Mouse (Mus musculus) midbrain, embryonic 15.5 days (tissue): ENCODE data around the gene Gm37240. TPM values are rescaled to one million over a fixed set of nuclear protein-coding genes. Genes with fewer than 3 reads are reported as not detected.

Experiments used
- ATAC-seq: fragments of 200-750 bp; cut with Nextera tagmentation; replicated peaks from 2 replicates; pipeline ENCODE4 v1.8.0; 2017; ENCODE audit warnings: moderate TSS enrichment
- H3K27ac ChIP-seq: fragments of 300-500 bp; sonication (generic); 2 replicates; pipeline ENCODE4 v1.5.1; 2015; ENCODE audit warnings: mild to moderate bottlenecking, inconsistent platforms
- H3K27me3 ChIP-seq: fragments of 300-500 bp; sonication (generic); replicated peaks from 2 replicates; pipeline ENCODE4 v1.6.1; 2015; ENCODE audit warnings: inconsistent platforms
- H3K36me3 ChIP-seq: fragments of 300-500 bp; sonication (generic); replicated peaks from 2 replicates; pipeline ENCODE4 v1.6.1; 2015; ENCODE audit warnings: inconsistent platforms
- H3K4me1 ChIP-seq: fragments of 300-500 bp; sonication (generic); 2 replicates; pipeline ENCODE4 v1.6.1; 2015; ENCODE audit warnings: inconsistent platforms
- H3K4me2 ChIP-seq: fragments of 300-500 bp; sonication (generic); 2 replicates; pipeline ENCODE4 v1.6.1; 2015; ENCODE audit warnings: inconsistent platforms, mild to moderate bottlenecking, moderate library complexity
- H3K4me3 ChIP-seq: fragments of 300-500 bp; sonication (generic); 2 replicates; pipeline ENCODE4 v1.5.1; 2015; ENCODE audit warnings: mild to moderate bottlenecking, inconsistent platforms
- H3K9ac ChIP-seq: fragments of 300-500 bp; sonication (generic); 2 replicates; pipeline ENCODE4 v1.6.1; 2015; ENCODE audit warnings: mild to moderate bottlenecking, inconsistent platforms
- H3K9me3 ChIP-seq: fragments of 300-500 bp; sonication (generic); 2 replicates; pipeline ENCODE4 v1.6.1; 2016; ENCODE audit warnings: inconsistent platforms
- WGBS: fragments of 180-500 bp; shearing (Covaris S2); methylation state at CpG from one replicate; pipeline ENCODE4 v1.1.7; 2015; ENCODE audit warnings: mixed read lengths; 5-methylcytosine and 5-hydroxymethylcytosine counted together
- polyA plus RNA-seq: library from polyadenylated mRNA; unstranded; fragments of >200 nt; fragmentation: Nextera tagmentation; extraction: Ambion mirVana; gene quantifications from 2 replicates; pipeline ENCODE4 v1.2.1, GENCODE M21; 2015

The Gm37240 gene
- polyA plus RNA-seq, 1 experiment from 2014 or later: 0.40 TPM

- Histone ChIP-seq H3K36me3 (no peaks in the 10 kb centered on the region), H3K27ac (no peak overlapping the region), H3K4me3 (no peak overlapping the region), H3K4me2 (no peak overlapping the region), H3K4me1 (no peaks in the 10 kb centered on the region), H3K27me3 (no peaks in the 10 kb centered on the region), H3K9ac (no peak overlapping the region), H3K9me3 (no peaks in the 10 kb centered on the region)
- 79% methylated on average over 6 of the region's 6 CpGs for WGBS
- ATAC-seq: no peak
These were observed 333.5 kb downstream of the Gm37240 start for GRCm38 (mm10) chr3:85553731-85554277.

DNA sequence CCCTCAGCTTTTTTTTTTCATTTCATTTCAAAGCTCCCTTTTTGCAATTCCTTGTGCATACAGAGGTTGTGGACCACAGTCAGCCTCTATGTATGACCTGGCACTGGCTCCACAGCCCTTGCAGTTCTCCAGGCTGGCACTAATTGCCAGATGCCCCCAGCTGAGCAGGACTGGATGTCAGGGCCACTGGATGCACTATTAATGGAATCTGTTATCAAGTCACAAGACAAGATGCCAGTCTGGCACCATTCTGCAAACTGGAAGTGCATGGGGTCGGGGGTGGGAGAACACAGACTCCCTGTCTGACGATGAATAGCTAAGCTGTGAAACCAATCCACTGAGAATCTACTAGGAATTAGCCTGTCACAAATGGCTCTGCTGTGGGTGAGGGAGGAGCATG is 336.0 kb downstream of the Gm37240 start:
- H3K4me1 ChIP-seq: no peaks in the 10 kb centered on the region
- WGBS: 53% methylated on average over 2 of the region's 2 CpGs
- no peaks in the 10 kb centered on the region for H3K9me3 ChIP-seq
- no peaks in the 10 kb centered on the region for H3K27me3 ChIP-seq
- ATAC-seq: no peak
- no peak overlapping the region for H3K4me3 ChIP-seq
- no peak overlapping the region for H3K9ac ChIP-seq
- H3K36me3 ChIP-seq: no peaks in the 10 kb centered on the region
- no peak overlapping the region for H3K4me2 ChIP-seq
- H3K27ac ChIP-seq: no peak overlapping the region

DNA sequence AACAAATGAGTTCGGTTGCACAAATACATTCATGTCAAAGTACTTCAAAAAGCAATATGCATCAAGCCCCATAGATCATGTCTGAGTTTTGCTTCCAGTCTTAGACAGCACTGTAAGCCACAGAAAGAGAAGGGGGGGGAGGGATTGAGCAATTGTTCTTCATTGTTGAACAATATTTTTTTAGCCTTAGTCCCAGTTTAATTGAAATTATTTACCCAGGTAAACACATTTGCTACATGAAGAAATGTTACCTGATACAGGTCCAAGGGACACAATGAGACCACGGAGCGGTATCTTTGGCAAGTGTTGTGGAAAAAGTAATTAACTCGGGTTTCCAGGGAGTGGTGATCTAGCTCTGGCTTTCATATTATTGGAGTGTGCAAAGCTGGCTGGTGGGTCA is 337.0 kb downstream of the Gm37240 start:
- H3K36me3 ChIP-seq: no peaks in the 10 kb centered on the region
- no peak for ATAC-seq
- H3K4me1 ChIP-seq: no peaks in the 10 kb centered on the region
- no peaks in the 10 kb centered on the region for H3K27me3 ChIP-seq
- no peak overlapping the region for H3K4me3 ChIP-seq
- H3K9ac ChIP-seq: no peak overlapping the region
- H3K27ac ChIP-seq: no peak overlapping the region
- 78% methylated on average over 4 of the region's 4 CpGs for WGBS
- no peaks in the 10 kb centered on the region for H3K9me3 ChIP-seq
- no peak overlapping the region for H3K4me2 ChIP-seq

- Histone ChIP-seq H3K9me3 (no peaks in the 10 kb centered on the region), H3K27me3 (no peaks in the 10 kb centered on the region), H3K4me3 (no peak overlapping the region), H3K4me1 (no peaks in the 10 kb centered on the region), H3K36me3 (no peaks in the 10 kb centered on the region), H3K9ac (no peak overlapping the region), H3K4me2 (no peak overlapping the region), H3K27ac (no peak overlapping the region)
- WGBS: 71% methylated on average over 2 of the region's 2 CpGs
- ATAC-seq: no peak
These were observed 343.7 kb downstream of the Gm37240 start for GRCm38 (mm10) chr3:85543652-85544051.

GRCm38 (mm10) chr3:85542765-85543164 is 344.6 kb downstream of the Gm37240 start:
- WGBS: 67% methylated on average over 3 of the region's 3 CpGs
- ATAC-seq: no peak
- H3K9ac ChIP-seq: no peak overlapping the region

GRCm38 (mm10) chr3:85535621-85536520 is 351.4 kb downstream of the Gm37240 start:
- Histone ChIP-seq H3K4me1 (no peaks in the 10 kb centered on the region), H3K27me3 (no peaks in the 10 kb centered on the region), H3K9ac (no peak overlapping the region), H3K36me3 (no peaks in the 10 kb centered on the region), H3K4me2 (no peak overlapping the region), H3K4me3 (no peak overlapping the region), H3K27ac (no peak overlapping the region), H3K9me3 (no peaks in the 10 kb centered on the region)
- no peak for ATAC-seq
- 78% methylated on average over 11 of the region's 11 CpGs for WGBS

More at GRCm38 (mm10) chr3:85542765-85543164, 344.6 kb downstream of the Gm37240 start:
- Histone ChIP-seq H3K27ac (no peak overlapping the region), H3K4me3 (no peak overlapping the region), H3K4me1 (no peaks in the 10 kb centered on the region), H3K9me3 (no peaks in the 10 kb centered on the region), H3K36me3 (no peaks in the 10 kb centered on the region), H3K27me3 (no peaks in the 10 kb centered on the region), H3K4me2 (no peak overlapping the region)

DNA sequence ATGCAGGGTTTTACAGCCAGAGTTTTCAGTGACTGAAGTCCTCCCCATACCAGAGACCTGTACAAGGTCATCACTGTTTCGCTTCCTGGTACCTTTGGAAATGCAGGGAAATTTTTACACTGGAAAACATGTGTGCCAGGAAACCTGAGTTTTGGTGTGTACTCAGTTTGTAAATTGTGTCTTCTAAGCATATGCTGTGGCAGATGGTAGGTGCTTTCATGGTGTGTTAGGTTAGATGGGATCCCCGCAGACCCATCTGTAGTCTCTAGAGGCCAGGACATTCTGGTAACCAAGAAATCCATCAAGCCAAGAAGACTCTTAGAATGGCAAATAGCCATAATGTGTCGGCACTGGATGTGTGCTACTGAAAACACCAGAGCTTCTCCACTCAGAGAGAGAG is 352.3 kb downstream of the Gm37240 start:
- no peaks in the 10 kb centered on the region for H3K9me3 ChIP-seq
- H3K9ac ChIP-seq: no peak overlapping the region
- H3K4me3 ChIP-seq: no peak overlapping the region
- WGBS: 84% methylated on average over 3 of the region's 3 CpGs
- H3K36me3 ChIP-seq: no peaks in the 10 kb centered on the region
- H3K27ac ChIP-seq: no peak overlapping the region
- no peak for ATAC-seq
- no peaks in the 10 kb centered on the region for H3K27me3 ChIP-seq
- 0 out of 2 replicates have a peak, but pooled peaks cover 3% of the 10 kb centered on the region for H3K4me1 ChIP-seq
- no peak overlapping the region for H3K4me2 ChIP-seq

DNA sequence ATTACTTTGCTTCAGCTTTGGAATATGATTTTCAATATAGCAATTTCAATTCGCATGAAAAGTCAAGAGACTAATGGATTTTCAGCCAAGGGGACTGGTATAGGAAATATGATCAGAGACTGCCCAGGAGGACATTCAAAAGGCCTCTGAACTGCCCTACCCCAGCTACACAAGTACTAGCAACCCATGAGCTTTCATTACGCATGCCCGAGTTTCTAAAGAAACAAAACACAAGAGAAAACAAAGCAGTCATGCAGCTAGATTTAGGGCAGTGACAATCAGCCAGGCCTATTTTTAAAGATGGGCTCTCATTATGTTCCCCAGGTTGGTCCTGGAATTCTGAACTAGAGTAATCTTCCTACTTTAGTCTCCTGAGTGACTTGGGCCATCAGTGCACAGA is 354.9 kb downstream of the Gm37240 start:
- no peaks in the 10 kb centered on the region for H3K9me3 ChIP-seq
- no peak overlapping the region for H3K9ac ChIP-seq
- H3K4me1 ChIP-seq: 0 out of 2 replicates have a peak, but pooled peaks cover 3% of the 10 kb centered on the region
- no peaks in the 10 kb centered on the region for H3K36me3 ChIP-seq
- no peak overlapping the region for H3K4me3 ChIP-seq
- H3K4me2 ChIP-seq: no peak overlapping the region
- ATAC-seq: no peak
- WGBS: 40% methylated on average over 3 of the region's 3 CpGs
- no peak overlapping the region for H3K27ac ChIP-seq
- no peaks in the 10 kb centered on the region for H3K27me3 ChIP-seq

DNA sequence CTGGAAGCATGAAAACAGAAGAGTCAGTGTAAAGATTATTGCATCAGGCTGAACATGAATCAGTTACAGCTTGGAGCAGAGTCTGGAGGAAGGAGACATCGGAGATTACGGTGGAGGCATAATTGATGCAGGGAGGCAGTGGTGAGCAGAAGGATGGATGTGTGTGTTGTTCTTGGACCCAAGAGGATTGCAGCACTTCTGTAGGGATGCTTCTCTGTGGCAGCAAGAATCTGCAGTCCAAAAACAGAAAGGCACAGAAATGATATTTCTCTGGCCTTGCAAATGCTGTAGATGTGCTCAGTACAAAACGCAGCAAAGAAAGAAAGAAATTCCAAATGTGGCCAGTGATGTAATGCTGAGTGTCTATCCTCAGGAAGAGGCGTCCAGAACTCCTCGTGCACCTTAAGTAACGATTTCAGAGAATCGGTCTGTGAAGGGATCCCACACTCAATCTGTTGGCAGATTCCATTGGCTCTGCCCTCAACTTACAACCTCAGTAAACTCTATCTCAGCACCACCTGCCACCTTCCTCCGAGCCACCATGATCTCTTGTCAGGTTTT is 356.6 kb downstream of the Gm37240 start:
- WGBS: 86% methylated on average over 8 of the region's 8 CpGs
- Histone ChIP-seq H3K4me3 (no peak overlapping the region), H3K27ac (no peak overlapping the region), H3K36me3 (no peaks in the 10 kb centered on the region), H3K4me1 (0 out of 2 replicates have a peak, but pooled peaks cover 3% of the 10 kb centered on the region), H3K9me3 (no peaks in the 10 kb centered on the region), H3K9ac (no peak overlapping the region), H3K27me3 (no peaks in the 10 kb centered on the region), H3K4me2 (no peak overlapping the region)
- no peak for ATAC-seq

GRCm38 (mm10) chr3:85521311-85521907 is 365.9 kb downstream of the Gm37240 start:
- H3K36me3 ChIP-seq: no peaks in the 10 kb centered on the region
- ATAC-seq: no peak
- H3K4me1 ChIP-seq: no peaks in the 10 kb centered on the region
- H3K4me2 ChIP-seq: no peak overlapping the region
- no peak overlapping the region for H3K9ac ChIP-seq
- H3K27ac ChIP-seq: no peak overlapping the region
- WGBS: 89% methylated on average over 1 of the region's 1 CpGs
- no peaks in the 10 kb centered on the region for H3K9me3 ChIP-seq
- no peak overlapping the region for H3K4me3 ChIP-seq
- H3K27me3 ChIP-seq: no peaks in the 10 kb centered on the region

DNA sequence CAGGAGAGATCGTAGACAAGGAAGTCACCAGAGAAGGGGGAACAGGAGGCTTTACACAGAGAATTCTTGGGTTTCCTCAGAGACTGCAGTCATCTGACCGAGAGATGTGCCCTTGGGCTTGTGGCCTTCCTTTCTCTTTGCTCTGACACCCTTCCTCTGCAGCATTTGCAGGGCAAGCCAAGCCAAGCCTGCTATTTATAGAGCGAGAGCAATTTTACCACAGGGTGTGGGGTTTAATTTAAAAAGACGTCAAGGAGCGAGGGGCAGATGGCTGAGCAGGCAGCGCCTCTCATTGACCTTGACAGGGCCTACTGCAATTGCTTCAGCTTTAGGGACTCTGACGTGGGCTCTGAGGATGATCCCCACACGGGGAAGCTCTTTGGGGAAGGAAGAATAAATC is 368.6 kb downstream of the Gm37240 start:
- H3K4me3 ChIP-seq: no peak overlapping the region
- H3K9ac ChIP-seq: no peak overlapping the region
- no peaks in the 10 kb centered on the region for H3K36me3 ChIP-seq
- no peak overlapping the region for H3K4me2 ChIP-seq
- ATAC-seq: no peak
- H3K27me3 ChIP-seq: no peaks in the 10 kb centered on the region
- H3K27ac ChIP-seq: no peak overlapping the region
- 81% methylated on average over 8 of the region's 8 CpGs for WGBS
- H3K9me3 ChIP-seq: no peaks in the 10 kb centered on the region
- H3K4me1 ChIP-seq: no peaks in the 10 kb centered on the region

DNA sequence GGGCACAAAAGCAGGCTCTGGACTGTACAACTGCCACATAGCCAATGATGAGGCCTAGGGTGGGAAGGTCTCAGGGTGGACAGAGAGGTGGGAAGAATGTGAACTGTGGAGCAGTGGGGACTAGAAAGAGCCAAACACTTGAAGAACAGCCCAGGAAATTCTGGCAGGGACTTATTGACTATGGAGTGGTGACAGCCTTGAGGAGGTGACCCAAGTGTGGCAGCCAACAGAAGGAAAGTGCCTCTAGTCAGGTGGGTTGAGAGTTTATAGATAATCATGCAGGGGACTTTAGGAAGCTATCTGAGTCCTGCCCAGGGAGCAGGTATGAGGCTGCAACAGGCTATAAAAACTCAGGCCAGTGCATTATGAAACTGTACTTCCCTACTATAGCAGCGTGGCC is 369.2 kb downstream of the Gm37240 start:
- Histone ChIP-seq H3K4me3 (no peak overlapping the region), H3K27ac (no peak overlapping the region), H3K27me3 (no peaks in the 10 kb centered on the region), H3K9me3 (no peaks in the 10 kb centered on the region), H3K4me1 (no peaks in the 10 kb centered on the region), H3K9ac (no peak overlapping the region), H3K4me2 (no peak overlapping the region), H3K36me3 (no peaks in the 10 kb centered on the region)
- 79% methylated on average over 1 of the region's 1 CpGs for WGBS
- no peak for ATAC-seq
